Mouse (Mus musculus) hindlimb bud, embryonic 11.5 days (tissue): ENCODE measurements around the gene Chka.
A peak's percentile ranks its signal among the peaks of the same experiment; 100 is the strongest.

Experiments
- DNase-seq: peaks from one replicate; pipeline ENCODE4 v3.0.0-alpha.2; 2012; ENCODE audit warnings: low read depth, low spot score; ENCODE audit errors: extremely low spot score

Chka gene

GRCm38 (mm10) chr19:3912337-3913204, 61.0 kb downstream of the Chka start, which contains the start of gene Ndufs8:
Gene Ndufs8, minus strand, starts transcription at chr19:3912774.
- DNase-seq: peak; percentile 97

DNA sequence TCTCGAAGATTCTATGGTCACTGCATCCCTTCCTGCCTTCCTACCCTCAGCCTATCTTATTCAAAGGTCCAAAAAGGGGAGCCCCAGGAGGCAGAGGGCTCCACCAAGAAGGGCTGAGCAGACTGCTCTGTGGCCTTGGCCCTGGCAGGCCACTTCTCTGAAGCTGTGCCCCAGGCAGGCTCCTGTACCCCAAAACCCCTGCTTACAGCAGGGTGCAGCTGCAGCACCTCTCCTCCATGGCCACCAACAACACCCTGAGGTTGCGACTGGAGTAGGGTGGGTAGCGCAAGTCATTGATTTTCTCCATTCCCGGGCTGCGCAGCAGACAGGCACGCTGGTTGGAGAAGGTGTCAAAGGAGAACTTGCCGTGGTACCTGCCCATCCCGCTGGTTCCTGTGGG, 62.1 kb downstream of the Chka start:
- no peak for DNase-seq

DNA sequence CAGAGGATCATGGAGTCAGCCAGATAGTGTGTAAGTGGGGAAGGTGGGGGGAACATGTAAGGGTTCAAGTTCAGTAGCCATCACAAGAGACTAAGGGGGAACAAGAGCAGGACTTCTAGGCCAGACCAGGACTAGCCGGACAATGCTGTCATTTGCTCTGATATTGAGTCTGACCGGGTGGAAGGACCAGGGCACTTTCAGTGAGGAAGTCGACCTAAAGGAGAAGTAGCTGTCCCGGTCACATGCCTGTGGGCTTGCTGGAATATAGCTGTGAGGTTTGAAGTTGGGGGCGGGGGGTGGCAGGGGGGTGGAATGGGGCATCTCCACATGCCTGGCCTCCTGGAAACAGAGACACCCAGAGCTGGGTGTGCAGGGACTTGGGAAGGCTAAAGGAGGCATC, 63.0 kb downstream of the Chka start:
- DNase-seq: no peak

DNA sequence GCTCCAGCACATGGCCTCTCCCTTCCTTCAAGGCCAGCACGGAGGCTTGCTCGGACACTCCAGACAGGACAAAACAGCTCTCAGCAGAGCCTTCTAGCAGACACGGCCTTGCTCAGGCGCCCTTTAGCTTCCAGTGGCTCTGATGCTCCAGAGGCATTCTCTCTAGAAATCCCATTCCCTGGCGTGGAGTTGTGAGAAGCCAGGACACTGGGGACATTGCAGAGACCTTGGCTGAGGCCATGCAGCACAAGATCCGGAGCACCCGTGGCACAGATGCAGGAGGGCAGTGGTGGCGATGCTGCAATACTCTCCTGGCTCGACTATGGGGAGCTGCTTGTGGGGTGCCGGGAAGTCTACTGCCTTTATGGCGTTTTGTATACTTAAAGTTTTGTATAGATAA, 65.2 kb downstream of the Chka start:
- no peak for DNase-seq

- DNase-seq: no peak
These were observed 68.4 kb downstream of the Chka start for GRCm38 (mm10) chr19:3919928-3920327.

- DNase-seq: no peak
These were observed 71.2 kb downstream of the Chka start for GRCm38 (mm10) chr19:3922661-3923371.

DNA sequence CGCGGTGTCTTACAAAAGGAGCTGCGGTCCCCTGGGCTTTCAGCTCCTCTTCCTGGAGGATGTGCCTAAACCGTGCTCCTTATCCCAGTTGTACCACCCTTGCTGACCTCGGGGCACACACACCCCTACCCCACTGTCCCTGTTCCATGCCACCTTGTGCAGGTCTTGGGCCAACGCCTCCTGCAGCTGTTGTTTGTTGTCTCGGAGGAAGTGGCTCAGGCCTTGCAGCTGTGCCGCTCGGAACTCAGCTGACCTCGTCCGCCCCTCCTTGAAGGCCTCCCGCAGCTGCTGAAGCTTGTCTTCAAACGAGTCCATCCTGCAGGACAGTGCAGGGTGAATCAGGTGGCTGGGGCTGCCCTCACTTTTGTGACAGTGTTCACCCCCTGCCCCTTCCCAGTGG, 72.0 kb downstream of the Chka start:
- DNase-seq: no peak

- DNase-seq: no peak
These were observed 72.6 kb downstream of the Chka start for GRCm38 (mm10) chr19:3924190-3924589.

DNA sequence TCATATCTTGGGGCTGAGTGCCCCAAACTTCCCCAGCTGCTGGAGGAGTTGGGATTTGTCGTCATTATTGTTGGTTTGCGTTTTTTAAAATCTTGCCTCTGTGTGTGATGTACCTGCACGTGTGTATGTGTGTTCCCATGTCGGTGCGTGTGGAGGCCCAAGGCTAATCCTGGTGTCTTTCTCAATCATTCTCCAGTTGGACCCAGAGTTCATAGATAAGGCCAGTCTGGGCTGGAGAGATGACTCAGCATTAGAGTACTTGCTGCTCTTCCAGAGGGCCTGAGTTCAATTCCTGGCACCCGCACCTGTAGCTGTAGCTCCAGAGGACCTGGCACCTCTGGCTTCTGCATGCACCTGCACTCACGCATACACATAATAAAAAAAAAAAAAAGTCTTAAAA, 73.3 kb downstream of the Chka start:
- DNase-seq: no peak

DNA sequence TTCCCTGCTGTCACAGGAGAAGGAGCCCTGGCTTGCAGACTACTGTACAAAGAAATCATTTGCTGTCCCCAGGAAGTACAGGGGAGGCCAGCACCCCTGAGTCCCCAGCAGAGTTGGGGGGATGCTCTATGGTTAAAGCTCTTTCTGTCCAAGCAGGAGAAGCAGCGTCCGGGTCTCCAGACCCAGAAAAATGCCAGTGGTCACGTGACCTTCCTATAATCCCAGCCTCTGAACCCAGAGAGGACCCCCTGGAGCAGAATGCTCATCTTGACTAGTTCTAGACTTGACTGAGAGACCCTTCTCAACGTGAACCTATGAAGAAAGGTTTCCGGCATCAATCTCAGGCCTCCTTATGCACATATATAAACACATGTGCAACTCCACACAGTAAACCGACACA, 74.3 kb downstream of the Chka start:
- no peak for DNase-seq

GRCm38 (mm10) chr19:3926279-3926678, 74.7 kb downstream of the Chka start:
- DNase-seq: no peak

- no peak for DNase-seq
These were observed 75.1 kb downstream of the Chka start for GRCm38 (mm10) chr19:3926685-3927084.

GRCm38 (mm10) chr19:3927989-3928388, 76.4 kb downstream of the Chka start:
- no peak for DNase-seq

DNA sequence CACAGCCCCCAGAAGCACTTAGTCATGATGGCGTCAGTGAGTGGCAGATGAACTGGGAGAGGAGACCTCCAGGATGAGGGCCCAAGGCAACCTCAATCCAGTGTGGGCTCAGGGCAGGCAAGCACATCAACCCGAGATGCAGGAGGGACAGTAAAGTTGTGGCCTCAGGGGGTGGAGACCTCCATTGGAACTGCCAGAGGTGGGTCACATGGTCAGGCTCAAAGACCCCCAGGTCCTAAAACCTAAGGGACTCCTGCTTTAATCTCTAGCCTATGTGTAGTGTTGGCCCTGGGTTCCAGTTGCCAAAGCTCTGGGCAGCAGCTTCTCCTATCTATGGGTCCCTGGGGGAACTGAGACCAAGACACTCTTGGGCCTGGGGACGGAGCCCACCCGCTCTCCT, 77.2 kb downstream of the Chka start:
- DNase-seq: no peak

DNA sequence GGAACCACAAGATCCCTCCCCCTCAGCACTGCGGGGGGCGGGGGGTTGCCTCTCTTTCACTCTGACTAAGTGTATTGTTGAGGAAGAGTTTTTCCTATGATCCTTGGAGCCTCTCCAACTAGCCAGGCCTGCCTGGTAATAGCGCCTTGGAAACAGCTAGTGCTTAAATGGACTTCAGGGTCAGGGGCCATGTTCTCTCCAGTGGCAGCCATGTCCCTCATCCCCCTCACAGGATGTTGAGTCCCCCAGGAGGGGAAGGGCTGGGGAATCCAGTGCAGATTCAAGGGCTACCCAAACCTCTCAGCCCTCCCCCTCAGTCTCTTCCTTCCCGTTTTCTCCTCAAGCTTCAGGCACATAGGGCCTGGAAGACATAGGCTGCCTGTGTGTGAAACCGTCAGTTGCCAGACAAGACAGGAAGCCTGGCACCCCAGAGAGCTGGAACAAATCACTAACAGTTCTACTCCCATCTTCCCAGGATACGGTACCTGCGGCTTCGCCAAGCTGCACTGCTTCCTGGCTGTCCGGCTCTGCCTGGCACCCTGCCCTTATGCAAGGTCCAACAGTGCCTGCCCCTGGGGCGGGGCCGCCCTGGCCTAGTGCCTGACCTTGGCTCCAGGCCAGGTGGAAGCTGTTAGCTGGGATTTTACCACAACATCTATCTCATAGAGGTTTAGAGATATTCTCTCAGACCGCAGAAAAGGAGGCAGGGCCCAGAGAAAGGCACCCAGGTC, 77.8 kb downstream of the Chka start, which contains the start of gene Aldh3b1:
Gene Aldh3b1, minus strand, starts transcription at position 598 of the 731 bp plus-strand sequence.
- DNase-seq: no peak

- DNase-seq: no peak
These were observed 78.9 kb downstream of the Chka start for GRCm38 (mm10) chr19:3930262-3931057.

- DNase-seq: no peak
These were observed 80.1 kb downstream of the Chka start for GRCm38 (mm10) chr19:3931716-3932115.

GRCm38 (mm10) chr19:3935032-3935895, 83.7 kb downstream of the Chka start, which contains the start of gene Unc93b1:
Gene Unc93b1, plus strand, starts transcription at chr19:3935186.
- no peak for DNase-seq
